In the genomic region with DNA sequence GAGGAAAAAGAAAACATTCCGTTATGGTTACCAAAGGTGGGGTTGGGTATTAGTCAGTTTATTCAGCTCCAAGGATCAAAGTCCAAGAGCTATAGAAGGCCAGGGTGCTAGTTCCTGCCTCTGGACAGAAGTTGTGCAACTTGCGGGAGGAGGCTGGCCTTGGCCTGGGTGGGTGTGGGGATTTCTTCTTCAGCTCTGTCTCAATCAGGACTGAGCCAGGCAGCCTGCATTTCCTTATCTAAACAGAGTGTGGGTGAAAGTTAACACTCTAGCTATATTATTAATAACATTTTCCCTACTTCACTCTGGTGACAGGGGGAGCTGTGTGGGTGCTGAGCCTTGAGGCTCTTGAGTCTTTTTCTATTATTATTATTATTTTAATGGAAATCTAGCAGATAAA, we compare ENCODE assay signal across 1 mouse cellular context.
TF ChIP-seq lines count a peak whose summit lies in the region.

No protein-coding gene starts in this region.

TF ChIP-seq in myocyte, 11 proteins besides CTCF, POLR2A, EP300 and RAD21 (continued from another document):
- TF ChIP-seq TCF3 (IDR thresholded peaks at IDR 0.05; ENCODE audit: insufficient read length, low read depth) = no peak
